Mouse (Mus musculus) fibroblast of lung, adult 2 months (primary cell): ENCODE measurements around the gene Trpm8.

ENCODE experiments used
- DNase-seq: peaks from one replicate; pipeline ENCODE4 v3.0.0-alpha.2; 2011; ENCODE audit warnings: low read depth

Gene Trpm8

GRCm38 (mm10) chr1:88277098-88277817 lies at the start of gene Trpm8, which contains the start of gene Hjurp:
Gene Trpm8 (plus strand): TSS chr1:88277661.
Gene Hjurp (minus strand): TSS chr1:88277633.
- peak; percentile 100 for DNase-seq

- DNase-seq: no peak
Observed at GRCm38 (mm10) chr1:88228121-88228520, 49.3 kb upstream of the Trpm8 start.

DNA sequence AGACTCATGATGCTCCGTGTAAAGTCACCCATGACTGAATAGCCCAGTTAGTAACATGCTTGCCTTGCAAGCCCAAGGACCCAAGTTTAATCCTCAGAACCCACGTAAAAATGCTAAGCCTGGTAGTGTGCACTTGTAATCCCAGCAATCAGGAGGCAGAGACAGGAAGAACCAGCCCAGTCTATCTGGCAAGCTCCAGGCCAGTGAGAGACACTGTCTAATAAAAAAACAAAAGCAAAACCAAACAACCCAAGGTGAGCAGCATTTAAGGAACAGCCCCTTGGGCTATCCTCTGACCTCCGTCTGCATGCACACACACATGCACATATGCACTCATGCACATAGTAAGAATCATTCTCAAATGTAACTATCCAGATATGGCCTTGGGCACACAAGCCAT lies 47.9 kb upstream of the Trpm8 start:
- no peak for DNase-seq

GRCm38 (mm10) chr1:88229986-88230385 lies 47.5 kb upstream of the Trpm8 start:
- no peak for DNase-seq

DNA sequence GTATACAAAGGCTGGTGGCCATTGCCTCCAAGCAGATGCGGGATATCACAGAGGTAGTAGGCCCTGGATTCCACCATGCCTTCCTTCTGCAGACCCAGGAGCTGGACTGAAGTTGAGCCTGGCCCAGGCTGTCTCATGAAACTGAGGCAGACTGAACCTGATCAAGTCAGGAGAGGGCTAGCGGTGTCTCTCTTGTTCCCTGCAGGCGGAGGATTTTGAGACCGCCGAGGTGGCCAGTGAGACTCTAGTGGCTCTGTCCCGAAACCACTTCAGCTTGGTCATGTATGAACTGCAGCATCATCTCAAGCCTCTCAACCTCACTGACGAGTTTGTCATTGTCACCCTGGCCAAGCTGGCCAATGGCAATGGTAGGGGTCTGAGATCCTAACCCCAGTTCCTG lies 47.0 kb upstream of the Trpm8 start:
- DNase-seq: no peak

DNA sequence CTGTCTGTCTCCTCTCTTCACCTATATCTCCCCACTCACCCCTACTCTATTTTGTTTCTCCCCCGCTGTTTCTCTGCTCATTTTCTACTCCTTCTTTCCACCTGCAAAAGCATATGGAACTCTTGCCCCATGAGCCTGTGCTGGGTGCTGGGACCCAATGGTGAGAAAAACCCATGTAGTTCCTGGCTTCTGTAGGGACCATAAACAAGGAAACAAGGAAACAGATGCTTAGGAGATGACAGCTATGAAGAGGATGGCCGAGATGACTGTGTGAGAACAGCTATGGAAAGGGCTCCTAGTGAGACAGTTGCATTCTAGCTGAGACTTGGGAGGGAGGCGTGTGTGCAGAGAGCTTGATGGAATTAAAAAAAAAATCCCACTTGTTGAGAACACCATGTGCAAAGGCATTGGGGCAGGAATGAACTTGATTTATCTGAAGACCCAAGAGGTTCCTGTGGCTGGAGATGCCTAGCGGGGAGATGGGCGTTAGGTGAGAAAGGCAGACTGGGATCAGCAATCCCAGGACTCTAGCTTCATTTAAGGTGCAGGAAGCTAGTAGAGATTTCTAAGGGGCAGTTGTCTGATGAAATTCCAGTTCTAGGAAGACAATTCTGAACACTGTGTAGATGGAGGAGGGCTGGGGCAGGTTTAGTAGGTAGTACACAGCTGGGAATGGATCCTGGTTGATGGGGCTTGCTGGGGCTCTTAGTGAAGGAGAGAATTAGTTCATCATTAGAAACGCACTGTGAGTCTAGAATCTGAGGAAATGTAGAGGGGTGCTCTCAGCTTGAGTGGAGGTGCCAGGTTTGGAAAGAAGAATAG lies 46.3 kb upstream of the Trpm8 start:
- no peak for DNase-seq

DNA sequence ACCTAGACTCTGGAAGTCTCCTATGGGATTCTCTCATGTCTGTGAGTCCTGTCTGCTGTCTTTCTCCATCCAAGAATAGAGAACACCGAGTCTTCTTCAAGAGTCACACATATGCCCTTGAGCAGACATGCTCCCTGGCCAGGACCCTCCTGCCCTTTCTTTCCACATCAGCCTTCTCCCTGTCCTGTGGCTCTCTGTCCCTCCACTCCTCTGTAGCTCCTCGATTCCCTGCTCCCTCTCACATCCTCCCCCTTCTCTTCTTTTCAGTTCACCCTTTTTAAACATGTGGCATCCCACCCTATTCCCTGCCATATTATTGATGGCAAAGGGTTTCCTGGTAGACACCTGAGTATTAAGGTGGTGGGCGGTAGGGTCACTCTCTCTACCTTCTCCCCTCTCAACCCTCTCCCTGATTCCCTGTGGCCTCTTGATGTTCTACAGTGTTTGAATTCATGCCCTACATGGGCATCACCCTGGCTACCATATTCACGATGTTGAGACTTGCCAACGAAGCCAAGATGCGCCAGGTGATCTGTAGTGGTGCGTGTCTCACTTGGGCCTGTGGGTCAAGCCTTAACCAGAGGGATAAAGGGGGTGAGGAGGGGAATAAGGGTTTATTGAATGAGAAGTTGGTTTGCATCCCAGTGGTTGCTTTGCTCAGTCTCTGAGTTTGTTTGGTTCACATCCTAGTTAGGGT lies 45.5 kb upstream of the Trpm8 start:
- DNase-seq: no peak

DNA sequence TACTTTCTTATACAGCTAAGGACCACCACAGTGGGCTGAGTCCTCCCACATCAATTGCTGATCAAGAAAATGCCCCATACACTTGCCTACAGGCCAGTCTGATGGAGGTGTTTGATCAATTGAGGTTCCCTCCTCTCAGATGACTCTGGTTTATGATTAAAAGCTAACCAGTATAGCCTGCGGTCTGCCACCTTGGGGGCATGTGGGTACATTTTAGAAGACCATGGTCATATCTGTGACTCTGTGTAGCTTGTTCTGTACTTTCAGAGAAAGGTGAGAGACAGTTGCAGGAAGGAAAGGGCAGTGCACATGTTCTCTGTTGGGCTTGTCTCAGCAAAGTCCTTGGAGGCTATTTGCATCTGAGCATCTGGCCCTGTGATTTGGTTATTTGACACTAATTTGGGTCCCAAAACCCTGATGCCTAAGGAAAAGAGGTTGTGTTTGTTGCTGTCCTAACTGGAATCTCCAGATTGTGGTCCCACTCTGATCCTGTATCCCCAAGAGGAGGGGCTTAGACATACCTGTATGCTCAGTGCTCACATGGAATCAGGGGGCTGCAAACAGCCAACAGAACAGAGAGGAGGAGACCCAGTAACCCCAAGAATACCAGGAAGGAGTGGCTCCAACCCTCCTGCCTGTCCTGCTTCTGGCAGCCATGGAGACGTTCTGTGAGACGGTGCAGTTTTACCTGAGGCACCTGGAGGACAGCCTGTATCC lies 44.6 kb upstream of the Trpm8 start:
- no peak for DNase-seq

GRCm38 (mm10) chr1:88233421-88234247 lies 43.8 kb upstream of the Trpm8 start:
- DNase-seq: no peak

GRCm38 (mm10) chr1:88234248-88234610 lies 43.2 kb upstream of the Trpm8 start:
- DNase-seq: no peak

DNA sequence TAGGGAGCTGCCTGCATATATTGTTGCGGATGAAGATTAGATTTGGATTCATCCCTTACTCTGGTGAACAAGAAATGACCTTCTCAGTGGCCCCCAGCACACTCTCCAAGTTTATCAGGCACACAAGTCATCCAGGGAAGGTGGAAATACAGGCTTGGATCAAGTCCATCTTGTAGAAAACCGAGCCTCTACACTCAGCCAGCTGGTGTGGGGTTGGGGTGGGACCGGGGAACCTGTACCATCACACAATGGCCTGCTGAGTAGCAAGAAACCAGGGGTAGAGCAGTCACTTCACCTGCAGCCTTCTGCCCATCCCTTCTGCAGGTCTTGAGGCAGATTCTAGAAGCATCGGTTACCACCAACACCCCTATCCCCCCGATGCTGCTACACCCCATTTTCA lies 42.8 kb upstream of the Trpm8 start:
- no peak for DNase-seq

DNA sequence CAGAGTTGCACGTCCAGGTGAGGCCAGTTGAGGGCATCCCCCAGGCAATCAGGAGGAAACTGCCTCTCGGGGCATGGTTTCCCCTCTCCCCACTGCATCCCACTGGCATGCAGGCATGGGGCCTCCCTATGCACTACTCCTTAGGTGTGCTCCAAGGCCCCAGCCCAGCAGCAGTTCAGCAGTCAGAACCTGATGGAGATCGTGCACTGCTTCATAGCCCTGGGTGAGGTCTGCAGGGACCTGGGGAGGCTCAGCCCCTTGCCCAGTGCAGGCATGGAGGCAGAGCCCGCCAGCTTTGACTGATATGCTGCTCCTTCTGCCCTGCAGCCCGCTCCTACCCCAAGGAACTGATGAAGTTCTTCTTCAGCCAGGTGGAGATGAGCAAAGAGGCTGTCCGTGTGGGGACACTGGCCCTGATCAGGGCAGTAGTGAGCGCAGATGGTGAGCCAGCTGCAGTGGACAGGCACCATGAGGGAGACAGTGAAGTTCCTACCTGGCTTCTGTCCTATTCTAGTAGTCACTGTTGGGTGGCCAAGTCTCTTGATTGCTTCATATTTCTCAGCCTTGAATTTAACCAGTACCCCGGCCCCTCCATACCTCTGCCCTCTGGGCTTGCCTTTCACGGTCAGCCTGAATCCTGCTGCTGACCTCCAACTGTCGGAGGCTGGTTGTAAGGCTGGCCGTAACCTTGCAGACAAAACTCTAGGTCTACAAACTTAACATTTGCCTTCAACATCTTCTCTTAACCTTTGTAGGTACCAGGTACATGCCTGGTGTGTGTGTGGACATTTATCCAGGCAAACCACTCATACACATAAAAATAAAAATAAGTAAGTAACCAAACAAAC lies 42.2 kb upstream of the Trpm8 start:
- DNase-seq: no peak

GRCm38 (mm10) chr1:88235894-88236415 lies 41.5 kb upstream of the Trpm8 start:
- no peak for DNase-seq

GRCm38 (mm10) chr1:88237311-88237710 lies 40.1 kb upstream of the Trpm8 start:
- no peak for DNase-seq

- DNase-seq: no peak
Observed at GRCm38 (mm10) chr1:88238771-88239170, 38.7 kb upstream of the Trpm8 start.

DNA sequence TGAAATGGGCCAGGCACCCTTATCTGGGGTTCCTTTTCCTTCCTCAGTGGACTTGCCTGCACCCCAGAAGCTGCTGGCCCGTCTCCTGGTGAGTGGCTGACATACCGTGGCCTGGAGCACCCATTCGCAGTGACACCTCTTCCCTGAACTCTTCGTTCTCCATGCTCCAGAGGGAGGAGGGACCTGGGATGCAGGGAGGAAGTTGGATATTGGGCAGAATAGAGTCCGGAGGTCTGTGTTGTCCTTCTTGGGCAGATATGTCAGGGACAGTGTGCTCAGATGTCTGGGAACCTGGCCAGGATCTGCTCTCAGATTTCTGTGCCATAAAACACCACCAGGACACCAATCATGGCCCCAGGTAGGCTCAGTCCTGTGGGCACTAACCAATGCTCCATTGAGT lies 37.4 kb upstream of the Trpm8 start:
- DNase-seq: no peak

DNA sequence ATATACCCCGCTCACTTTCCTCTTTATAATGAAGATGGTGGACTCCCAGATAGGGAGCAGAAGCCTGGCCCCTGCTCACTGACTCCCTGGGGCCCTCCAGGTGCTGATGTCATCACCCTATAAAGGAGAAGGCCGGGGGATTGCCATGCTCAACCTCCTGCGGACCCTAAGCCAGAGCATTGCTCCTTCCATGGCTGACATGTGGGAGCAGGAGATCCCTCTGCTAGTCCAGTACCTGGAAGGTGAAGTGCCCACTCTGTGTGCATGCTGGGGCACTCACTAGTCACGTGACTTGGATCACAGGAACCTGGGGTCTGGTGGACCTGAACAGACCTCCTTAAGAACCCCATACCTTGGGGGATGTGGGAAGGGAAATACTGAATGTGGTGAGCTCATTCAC lies 36.9 kb upstream of the Trpm8 start:
- no peak for DNase-seq

DNA sequence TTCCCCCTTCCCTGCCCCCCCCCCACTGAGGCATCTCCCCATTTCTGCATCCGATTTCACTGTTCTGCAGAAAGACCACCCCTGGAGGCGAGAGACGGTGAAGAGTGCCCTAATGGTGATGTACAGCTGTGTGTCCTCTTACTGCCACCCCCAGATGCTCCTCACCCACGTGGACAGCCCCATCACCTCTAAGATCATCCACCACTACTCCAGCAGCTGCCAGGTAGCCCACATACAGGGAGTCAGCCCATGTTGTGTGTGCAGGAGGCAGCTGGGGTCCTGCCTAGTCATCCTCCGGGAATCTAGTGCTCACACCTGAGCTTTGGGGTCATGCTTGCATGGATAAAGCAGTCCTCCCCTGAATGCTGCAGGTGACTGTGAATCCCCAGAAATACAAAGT lies 33.6 kb upstream of the Trpm8 start:
- DNase-seq: no peak

GRCm38 (mm10) chr1:88245881-88246280 lies 31.6 kb upstream of the Trpm8 start:
- no peak for DNase-seq

DNA sequence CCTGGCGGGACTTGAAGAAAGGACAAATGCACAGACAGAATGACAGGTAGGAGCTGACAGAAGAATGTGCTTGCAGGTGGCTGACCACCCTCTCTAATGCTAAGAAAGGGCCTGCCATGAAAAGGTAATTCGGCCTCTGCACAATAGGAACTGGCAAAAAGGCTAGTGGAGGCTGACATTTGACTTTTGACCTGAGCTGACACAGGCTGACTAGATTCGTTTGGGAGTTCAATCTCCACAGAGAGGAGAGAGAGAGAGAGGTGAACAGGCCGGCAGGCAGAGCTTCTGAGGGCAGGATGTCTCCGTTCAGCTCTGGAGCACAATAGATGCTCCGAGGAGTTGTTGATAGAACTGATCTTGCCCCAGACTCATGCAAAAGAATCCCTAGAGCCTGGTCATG lies 31.1 kb upstream of the Trpm8 start:
- DNase-seq: no peak
